Mouse (Mus musculus): ENCODE measurements at regions not wholly inside any gene's neighbourhood (a gene's known extent, or its start where the extent isn't known, plus 50 kb on each side); places are given as distances from the start of the nearest gene placed in this dataset.

DNA sequence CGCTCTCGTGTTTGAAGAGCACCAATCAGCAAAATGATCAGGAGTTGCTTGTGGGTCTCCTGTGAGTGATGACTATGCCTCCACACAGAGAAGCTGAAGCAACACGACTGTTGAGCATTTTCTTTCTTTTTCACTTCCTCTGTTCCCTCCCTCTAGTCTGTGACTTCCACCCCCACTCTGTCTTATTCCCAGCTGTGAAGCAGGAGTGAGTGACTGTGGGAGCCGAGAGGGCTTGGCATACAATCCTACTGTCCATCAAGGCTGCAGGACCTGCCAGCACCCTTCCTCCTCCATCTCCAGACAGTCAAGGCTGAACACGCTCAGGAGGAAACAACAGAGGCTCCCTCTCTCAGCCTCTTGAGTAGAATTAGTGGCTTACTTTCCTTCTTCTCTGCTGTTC, 401.3 kb downstream of the Plcl1 start:
- DNase-seq (ENCODE audit: low read depth, low spot score): no peak

DNA sequence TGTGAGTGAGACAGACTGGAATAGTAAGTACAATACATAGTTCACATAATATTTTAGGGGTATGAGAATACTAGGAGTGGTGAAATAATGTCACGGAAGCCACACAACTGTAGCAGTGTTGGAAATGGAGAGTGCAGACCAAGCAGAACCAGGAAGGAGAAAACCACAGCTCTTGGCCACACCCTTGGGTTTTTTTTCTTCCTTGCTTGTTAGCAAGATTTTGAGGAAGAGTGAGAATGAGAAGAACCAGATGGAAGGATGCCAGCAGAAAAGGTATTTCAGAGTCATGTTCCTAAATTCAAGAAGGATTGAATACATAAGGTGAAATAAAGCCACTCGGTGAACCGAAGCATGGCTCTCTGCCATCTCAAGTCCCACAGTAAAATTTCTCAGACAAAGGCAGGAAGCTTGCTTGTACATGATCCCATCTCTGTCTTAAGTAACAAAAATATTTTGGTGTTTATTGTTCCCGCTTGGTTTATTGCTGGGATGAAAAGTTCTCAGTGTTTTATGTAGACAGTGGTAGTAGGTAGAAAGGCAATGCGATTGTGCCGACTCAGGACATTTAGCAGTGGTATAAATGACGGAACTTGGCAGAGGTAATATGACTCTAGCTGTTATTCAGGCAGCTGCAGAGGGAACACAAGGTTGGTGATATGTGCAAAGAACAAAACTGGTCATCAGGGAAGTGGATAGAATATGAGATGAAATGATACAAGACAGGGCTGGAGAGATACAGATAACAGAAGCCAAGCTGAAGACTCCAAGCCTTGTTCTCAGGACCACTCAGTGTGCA, 403.2 kb downstream of the Plcl1 start:
- no peak for DNase-seq (ENCODE audit: low read depth, low spot score)

DNA sequence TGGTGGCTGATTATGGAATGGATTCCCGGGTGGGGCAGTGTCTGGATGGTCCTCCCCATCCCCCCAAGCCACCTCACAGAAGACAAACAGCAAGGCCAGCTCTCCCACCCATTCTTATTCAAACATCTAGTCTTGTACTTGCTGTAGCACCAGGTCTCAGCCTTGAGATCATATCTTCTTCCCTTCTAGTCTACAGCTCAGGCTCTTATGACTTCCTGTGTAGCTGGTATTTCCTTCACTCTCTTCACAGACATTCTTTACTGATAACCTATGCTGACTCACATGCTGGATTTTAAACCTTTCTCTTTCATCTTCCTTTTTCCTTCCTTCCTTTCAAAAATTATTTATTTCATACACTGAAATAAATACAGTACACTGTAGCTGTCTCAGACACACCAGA, 406.8 kb downstream of the Plcl1 start:
- no peak for DNase-seq (ENCODE audit: low read depth, low spot score)

DNA sequence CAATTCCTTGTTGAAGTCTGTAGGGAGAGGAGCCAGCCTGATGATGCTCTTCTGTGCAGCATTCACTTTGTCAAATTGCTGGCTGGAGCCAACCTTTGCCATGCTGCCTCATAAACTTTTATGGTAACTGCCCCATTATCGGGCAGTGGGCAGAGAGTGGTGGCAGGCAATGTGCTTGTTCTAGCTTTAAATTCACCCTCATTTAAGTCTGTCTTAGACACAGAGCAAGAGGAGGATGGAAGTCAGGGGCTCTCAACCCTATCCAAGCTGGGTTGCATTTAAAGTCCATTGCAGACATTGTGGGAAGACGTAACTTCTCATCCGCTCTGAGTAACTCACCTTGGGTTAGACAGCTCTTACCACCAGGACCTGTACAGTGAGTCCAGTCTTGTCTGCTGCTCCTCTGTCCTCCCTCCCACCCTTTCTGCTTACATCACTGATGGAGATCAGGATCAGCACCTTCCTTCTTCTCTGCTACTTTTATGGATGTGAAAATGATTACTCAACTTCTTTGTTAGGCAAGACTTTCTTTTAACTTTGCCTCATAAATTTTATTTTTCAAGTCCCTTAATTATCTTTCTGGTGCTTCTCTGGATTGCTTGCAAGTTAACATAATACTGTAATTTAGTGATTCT, 415.3 kb downstream of the Plcl1 start:
- DNase-seq (ENCODE audit: low read depth, low spot score): no peak

- DNase-seq (ENCODE audit: low read depth, low spot score): no peak
Observed at GRCm38 (mm10) chr1:55822599-55822998, 416.9 kb downstream of the Plcl1 start.

- DNase-seq (ENCODE audit: low read depth, low spot score): no peak
Observed at GRCm38 (mm10) chr1:55827191-55827590, 421.5 kb downstream of the Plcl1 start.

DNA sequence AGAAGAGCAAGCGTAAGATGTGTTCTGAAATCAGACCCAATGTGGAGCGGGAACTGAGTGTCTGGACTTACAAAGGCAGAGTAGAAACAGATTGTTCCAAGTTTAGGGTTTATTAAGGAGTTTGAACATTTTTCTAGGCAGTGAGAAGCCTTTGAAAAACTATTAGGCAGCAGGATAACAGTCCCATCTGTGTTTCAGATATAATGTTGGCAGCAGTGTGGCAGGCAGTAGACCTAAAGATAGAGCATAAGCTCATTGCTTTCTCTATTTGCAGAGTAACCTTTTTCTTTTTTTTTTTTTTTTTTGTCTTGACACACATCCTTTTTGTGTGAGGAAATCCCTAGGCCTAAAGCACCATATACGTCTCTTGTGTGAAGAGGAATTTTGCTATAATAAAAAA, 429.6 kb downstream of the Plcl1 start:
- DNase-seq (ENCODE audit: low read depth, low spot score): no peak

- no peak for DNase-seq (ENCODE audit: low read depth, low spot score)
Observed at GRCm38 (mm10) chr1:55836750-55837149, 431.0 kb downstream of the Plcl1 start.

GRCm38 (mm10) chr1:55837366-55837765, 431.6 kb downstream of the Plcl1 start:
- DNase-seq (ENCODE audit: low read depth, low spot score): no peak

DNA sequence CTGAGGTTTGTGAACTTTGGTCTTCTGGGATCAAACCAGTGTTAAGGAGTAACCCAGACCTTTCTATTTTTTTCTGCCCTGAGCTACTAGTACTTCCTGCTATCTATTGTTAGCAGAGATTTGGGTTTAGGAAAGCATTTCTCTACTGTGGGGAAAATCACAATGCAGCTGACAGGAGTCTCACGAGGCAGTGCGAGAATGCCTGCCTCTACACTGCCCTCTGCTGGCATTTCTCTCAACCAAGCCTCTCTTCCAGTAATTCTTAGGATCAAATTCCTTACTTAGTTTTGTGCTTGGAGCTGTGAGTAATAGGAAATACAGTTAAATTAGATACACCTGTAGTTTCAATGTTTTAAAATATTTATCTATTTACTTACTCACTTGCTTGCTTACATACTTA, 432.4 kb downstream of the Plcl1 start:
- no peak for DNase-seq (ENCODE audit: low read depth, low spot score)

DNA sequence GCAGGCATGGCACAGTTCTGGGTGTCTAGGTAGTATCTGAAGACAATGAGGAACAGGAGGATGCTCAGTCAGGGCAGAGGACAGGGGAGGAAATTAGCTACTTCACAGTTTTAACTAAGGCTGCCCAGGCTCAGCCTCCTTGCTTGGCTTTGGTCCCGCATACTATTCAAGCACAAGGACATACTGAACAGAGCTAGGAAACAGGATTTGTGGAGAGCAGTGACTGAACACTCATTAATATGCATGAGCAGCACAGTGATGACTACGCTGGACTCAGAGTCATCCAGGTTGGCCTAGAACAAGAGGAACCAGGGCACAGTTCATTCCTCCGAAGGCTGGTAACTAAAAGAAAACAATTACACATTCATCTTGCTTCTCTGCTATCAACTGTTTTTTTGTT, 443.1 kb downstream of the Plcl1 start:
- no peak for DNase-seq (ENCODE audit: low read depth, low spot score)

DNA sequence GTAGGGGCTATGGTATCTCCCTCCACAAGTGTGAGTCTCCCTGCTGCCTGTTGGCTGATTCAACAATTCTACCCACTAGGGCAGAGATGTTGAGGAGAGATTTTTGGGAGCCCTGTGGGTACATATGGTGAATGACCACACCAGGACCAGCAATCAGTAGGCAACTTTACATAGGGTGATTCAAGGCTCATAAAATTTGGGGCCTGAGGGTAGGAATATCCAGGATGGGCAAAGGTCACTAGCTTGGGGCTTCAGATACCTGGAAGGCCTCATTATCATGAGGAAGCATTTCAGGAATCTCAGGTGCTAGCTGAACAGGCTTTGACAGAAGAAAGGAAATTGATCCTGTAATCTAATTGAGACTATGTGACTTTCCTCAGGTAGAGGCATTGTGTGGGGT, 446.6 kb downstream of the Plcl1 start:
- no peak for DNase-seq (ENCODE audit: low read depth, low spot score)

- DNase-seq (ENCODE audit: low read depth, low spot score): no peak
Observed at GRCm38 (mm10) chr1:55859113-55859512, 453.4 kb downstream of the Plcl1 start.

- no peak for DNase-seq (ENCODE audit: low read depth, low spot score)
Observed at GRCm38 (mm10) chr1:55863113-55863512, 457.4 kb downstream of the Plcl1 start.

- no peak for DNase-seq (ENCODE audit: low read depth, low spot score)
Observed at GRCm38 (mm10) chr1:55865274-55865673, 459.6 kb downstream of the Plcl1 start.

DNA sequence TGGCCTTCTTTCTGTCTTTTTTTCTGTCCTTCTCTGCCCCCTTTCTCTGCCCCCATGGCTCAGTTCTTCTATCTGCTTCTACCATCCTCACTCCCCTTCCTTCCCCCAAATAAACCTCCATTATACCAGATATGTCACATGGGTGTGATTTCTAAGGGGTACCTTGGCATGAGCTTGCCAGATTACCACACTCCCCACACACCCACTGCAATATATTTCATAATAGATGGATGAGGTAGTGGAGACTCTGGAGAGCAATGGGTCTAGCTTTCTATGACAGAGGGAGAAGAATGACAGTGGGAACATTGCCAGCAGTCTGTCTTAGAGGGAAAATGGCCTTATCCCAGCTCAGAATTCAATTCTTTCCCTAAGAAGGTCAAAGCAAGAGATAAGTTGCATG, 461.0 kb downstream of the Plcl1 start:
- no peak for DNase-seq (ENCODE audit: low read depth, low spot score)

GRCm38 (mm10) chr1:55873583-55873982, 467.9 kb downstream of the Plcl1 start:
- no peak for DNase-seq (ENCODE audit: low read depth, low spot score)

- DNase-seq (ENCODE audit: low read depth, low spot score): peak; percentile 37
Observed at GRCm38 (mm10) chr1:55874143-55874867, 468.6 kb downstream of the Plcl1 start.

- DNase-seq (ENCODE audit: low read depth, low spot score): no peak
Observed at GRCm38 (mm10) chr1:55874868-55875144, 469.1 kb downstream of the Plcl1 start.

DNA sequence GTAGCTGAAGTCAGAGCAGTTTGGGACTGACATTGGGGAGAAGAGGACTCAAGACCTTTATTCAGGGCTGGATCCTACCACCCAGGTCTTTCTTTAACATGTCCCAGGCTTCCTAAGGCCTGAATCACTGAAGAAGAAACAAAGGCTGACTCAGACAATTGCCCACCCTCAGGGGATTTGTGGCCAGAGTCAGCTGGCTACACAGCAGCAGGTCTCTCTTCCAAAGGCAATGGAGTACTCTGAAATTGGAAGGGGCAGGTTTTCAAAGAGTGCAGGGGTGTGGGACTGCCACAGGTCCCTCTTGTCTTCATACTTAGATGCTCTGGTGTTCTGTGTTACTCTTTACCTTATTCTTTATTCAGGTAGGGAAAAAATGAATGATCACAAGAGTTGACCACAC, 478.9 kb downstream of the Plcl1 start:
- DNase-seq (ENCODE audit: low read depth, low spot score): no peak

- no peak for DNase-seq (ENCODE audit: low read depth, low spot score)
Observed at GRCm38 (mm10) chr1:55886383-55887070, 480.8 kb downstream of the Plcl1 start.

GRCm38 (mm10) chr1:55887386-55887785, 481.7 kb downstream of the Plcl1 start:
- no peak for DNase-seq (ENCODE audit: low read depth, low spot score)
